Mouse (Mus musculus): ENCODE results near the gene Klhl5.
A peak's percentile ranks its signal among the peaks of the same experiment; 100 is the strongest.
"Not testable (repeated sequence)": the region's sequence is repeated elsewhere in the genome, so short reads cannot be mapped to it uniquely, and the experiment has no call there.

Gene Klhl5

DNA sequence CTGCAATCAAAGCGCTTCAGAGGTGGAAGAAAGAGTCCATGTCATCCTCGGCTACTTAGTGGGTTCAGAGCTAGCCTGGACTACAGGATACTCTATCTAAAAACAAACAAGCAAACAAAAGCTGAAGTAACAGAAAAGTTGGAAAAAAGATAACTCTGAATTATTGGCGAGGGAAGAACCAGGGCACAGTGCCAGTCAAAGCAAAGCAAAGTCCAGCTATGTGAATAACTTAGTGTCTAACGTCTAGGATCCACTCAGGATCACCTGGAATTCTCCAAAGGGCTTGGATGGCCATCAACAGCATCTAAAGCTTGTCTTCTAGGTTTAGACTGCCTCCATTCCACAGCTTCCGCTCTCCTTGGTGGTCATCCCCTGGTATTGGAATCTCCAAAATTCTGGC, 9.9 kb upstream of the Klhl5 start:
- no peak for DNase-seq (ENCODE audit: low spot score)

DNA sequence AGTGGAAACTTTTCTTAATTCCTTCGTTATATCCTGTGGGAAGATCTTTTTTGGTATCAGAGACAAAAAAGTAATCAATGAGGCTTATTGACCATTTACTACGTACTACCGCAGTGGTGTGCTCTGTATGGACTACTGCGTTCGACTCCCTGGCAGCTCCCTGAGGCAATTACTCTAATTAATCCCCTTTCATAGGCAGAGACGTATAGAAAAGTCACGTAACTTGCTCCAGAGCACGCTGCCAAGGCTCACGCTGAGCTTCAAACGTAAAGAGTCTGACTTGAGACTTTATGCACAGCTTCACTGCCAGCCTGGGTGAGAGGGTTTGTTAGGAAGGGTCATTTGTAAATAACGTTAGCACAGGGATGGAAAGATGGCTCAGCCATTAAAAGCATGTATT, 7.3 kb upstream of the Klhl5 start:
- DNase-seq (ENCODE audit: low spot score) = no peak

DNA sequence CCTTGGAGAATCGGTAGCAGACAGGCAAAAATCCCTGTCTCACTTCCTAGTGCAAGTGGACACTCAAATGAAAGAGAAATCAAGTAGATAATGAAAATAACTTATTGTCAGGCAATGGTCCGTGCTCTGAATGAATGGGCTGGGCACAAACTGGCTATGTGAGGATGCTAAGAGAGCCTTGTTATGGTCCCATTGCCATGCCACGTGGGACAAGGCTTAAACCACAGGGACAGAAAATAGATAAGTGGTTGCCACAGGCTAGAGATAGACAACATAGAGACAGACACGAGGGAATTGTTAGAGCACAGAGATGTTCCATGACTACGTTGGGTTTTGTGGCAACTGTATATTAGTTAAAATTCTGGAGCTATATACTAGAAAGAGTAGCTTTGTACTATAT, 6.1 kb upstream of the Klhl5 start:
- no peak for DNase-seq (ENCODE audit: low spot score)

DNA sequence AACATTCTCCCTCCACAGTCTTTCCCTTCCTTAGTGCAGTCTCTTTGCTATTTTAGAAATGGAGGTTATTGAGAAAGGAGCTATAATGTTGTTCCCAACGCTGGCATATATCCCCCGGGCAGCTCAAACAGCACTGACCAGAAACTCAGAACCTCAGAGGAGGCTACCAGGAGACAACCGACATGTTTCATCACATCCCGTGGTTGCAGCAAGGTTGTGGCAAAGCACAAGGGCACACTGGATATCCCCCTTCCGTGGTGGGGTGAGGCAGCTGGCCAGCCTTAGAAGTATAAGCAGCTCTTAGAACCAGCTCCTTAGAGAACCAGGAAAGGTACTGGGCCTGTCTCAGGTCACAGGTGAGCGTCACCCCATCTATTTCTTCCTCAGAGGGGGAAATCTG, 5.7 kb upstream of the Klhl5 start:
- DNase-seq (ENCODE audit: low spot score) = no peak

DNA sequence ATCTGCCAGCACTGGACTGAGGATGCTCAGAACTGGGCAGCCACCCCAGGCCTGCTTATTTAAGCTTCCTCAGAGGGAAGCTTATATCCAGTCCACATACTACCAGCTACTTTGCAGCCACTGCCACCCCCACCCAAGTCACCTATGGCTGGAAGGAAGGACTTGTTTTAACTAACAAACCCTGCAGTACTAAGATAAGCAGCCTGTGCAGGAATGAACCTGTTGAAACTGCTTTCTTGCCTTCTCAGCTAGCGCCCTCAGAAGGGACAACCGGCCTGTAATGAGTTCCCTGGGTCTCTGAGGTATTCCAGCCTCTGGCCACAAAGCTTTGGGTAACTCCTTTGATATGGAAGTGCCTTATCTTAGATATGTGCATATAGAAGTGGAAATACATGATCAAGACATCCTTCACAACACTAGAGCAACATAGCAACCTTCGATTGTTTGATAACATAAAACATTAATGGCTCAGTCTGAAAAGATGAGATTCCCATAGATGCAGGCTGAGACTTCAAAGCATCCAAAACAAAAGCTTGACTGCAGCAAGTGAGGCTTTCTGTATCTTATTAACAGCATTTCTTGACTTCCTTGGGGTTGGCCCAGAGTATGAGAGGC, 5.2 kb upstream of the Klhl5 start:
- no peak for DNase-seq (ENCODE audit: low spot score)

DNA sequence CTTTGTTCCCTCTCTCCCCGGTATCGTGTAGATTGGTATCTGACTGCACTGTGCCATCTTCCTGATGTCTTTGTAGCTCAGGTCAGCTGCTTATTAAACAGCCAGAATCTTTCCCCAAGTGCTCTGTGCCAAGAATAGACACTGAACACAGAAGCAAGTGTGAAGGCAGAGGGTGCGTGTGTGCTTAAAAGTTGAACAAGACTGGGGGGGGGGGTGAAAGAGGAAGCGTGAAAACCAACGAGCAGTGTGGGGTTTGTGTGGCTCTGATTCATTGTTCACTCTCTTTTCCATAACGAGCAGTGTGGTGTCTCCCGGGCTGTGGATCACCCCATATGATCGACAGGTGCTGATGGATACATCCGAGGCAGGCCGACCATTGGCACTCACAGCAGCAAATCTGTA, 4.7 kb upstream of the Klhl5 start:
- no peak for DNase-seq (ENCODE audit: low spot score)

DNA sequence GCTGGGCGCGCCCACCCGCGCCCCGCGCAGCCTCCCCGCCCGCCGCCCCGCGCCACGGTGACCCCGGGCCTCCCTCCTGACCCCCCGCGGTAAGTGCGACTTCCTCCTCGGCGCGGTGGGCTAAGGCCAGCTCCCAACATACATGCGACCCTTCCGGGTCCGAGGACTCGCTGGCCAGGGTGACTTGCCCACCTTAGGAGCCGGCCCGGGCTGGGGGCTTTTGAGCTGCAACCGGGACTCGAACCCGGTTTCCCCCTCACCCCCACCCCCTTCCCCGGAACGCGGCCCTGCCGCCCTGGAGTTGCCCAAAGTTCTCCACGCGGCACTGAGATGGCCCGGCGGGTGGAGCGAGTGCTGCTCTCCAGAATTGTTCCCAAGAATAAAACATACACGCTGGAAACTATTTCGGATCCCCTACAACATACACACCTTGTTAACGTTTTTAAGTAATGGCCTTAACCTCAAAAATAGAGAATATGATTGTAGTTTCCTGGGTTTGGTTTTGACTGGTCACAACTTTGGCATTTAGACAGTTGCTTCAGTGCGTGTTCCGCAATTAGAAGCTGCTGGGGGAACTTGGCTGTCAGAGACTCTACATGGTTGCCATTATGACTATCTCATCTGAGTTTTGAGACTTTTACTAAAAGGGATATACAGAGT, 564 bp downstream of the Klhl5 start:
- peak; percentile 50 for DNase-seq (ENCODE audit: low spot score)

DNA sequence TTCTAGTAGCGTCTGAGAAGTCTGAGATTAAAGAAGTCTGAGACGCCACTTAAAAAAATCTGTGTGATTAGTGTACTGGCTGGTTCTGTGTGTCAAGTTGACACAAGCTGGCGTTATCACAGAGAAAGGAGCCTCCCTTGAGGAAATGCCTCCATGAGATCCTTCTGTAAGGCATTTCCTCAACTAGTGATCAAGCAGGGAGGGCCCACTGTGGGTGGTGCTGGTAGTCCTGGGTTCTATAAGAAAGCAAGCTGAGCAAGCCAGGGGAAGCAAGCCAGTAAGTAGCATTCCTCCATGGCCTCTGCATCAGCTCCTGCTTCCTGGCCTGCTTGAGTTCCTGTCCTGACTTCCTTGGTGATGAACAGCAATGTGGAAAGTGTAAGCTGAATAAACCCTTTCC, 4.9 kb downstream of the Klhl5 start:
- not testable (repeated sequence) for DNase-seq (ENCODE audit: low spot score)

DNA sequence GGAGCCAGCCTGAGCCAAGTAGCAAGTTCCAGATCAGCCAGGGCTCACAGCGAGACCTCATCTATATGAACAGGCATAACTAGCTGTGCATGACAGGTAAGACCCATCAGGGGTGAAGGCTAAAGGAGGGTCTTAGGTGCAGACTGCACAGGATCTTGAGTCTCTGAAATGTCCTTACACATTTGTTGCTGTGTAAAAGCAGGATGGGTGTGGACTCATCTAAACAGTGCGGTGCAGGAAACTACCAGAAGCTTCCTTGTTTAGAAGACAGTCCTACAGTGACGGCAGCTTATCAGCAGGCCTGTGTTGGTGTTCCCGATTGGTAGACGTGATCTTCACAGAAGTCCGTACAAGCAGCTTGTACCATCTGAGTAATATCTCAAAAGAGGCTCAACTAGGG, 6.0 kb downstream of the Klhl5 start:
- no peak for DNase-seq (ENCODE audit: low spot score)

DNA sequence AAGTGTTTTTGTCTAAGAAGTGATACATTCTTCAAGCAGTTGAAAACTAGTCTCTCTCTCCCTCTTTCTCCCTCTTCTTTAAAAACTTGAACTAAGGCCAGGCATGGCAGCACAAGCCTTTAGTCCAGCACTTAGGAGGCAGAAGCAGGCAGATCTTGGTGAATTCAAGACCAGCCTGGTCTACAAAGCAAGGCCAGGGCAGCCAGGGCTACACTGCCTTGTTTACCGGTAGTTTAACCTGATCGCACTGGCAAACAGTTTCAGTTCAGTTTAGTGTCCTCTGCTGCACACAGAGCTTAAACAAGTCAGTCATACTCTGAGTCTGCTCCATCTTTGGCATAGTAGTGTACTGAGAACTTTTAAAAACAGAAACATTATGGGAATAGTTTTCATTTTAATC, 9.4 kb downstream of the Klhl5 start:
- DNase-seq (ENCODE audit: low spot score) = no peak

DNA sequence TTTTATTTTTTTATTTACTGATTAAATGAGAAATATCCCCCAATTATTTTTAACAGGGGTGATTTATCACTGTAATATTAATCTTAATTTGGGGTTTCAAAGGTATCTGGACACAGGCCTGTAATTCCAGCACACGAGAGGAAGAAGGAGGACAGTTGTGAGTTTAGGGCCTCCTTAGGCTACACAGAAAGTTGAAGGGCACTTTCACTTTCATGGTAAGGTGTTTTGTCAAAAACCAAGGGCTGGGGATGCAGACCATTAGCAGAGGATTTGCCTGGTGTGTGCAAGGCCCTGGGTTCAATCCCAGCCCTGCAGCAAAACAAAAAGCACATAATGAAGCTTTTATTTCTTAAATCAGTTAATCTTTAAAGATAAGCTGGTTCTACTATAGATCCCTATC, 12.2 kb downstream of the Klhl5 start:
- no peak for DNase-seq (ENCODE audit: low spot score)

DNA sequence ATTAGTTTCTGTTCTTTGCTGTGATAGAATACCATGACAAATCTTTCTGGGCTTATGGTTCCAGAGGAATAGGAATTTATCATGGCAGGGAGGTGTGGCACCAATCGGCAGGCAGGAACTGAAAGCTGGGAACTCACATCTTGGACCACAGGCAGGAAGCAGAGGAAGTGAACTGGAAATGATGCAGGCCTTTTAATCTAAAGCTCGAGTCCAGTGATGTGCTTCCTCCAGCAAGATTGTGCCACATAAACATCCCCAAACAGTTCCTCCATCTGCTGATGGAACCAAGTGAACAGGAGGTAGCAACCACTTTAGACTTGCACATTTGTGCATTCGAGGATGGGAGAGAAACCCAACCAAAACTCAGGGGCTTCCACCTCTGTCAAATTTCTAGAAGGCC, 12.6 kb downstream of the Klhl5 start:
- no peak for DNase-seq (ENCODE audit: low spot score)

DNA sequence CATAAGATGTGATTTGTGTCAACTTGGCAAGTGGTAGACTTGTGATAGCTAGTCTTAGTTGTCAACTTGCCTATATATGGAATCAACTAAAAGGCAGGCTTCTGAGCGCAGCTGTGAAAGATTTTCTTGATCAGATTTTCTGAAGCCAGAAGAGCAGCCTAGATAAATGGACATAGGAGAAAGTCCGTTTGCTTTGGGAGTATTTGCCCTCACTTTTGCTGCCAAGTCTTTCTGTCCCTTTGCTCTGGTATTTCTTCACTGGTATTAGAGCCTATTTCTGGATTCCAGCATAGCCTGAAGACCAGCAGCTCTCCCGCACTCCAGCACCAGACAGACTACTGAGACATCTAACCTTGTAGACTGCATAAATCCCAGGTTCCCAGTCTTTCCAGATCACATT, 15.3 kb downstream of the Klhl5 start:
- DNase-seq (ENCODE audit: low spot score) = no peak

DNA sequence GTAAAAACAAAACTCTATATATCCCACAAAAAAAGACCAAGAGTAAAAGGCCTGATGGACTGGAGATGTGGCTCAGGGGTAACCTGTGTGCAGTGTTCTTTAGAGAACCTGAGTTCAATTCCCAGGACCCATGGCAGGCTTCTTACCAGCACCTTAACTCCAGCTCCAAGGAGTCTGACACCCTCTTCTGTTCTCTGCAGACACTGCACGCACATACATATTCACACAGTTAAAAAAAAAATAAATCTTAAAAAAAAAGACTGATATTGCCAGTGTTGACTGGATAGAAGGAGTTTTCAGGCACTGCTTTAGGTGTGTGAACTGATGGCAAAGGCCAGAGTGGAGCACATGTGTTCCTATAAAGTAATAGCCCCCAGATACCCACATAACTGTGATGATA, 18.8 kb downstream of the Klhl5 start:
- no peak for DNase-seq (ENCODE audit: low spot score)

DNA sequence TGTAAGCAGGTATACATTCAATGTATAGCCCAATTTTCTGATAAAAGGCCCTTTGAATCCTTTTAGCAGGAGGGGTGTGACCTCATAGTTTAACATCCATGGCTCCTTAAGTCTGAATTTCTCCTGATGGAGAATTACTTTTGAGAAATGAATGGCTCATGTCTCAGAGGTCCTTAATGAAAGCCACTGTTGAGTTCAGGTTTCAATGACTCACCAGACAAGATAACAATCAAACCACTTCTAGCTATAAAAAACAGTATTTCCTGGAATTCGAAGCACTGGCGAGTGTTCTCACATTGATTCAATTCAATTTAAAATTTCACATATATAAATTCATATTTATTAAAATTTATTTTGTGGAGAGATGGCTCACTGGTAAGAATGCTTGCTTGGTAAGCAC, 21.1 kb downstream of the Klhl5 start:
- DNase-seq (ENCODE audit: low spot score) = no peak

DNA sequence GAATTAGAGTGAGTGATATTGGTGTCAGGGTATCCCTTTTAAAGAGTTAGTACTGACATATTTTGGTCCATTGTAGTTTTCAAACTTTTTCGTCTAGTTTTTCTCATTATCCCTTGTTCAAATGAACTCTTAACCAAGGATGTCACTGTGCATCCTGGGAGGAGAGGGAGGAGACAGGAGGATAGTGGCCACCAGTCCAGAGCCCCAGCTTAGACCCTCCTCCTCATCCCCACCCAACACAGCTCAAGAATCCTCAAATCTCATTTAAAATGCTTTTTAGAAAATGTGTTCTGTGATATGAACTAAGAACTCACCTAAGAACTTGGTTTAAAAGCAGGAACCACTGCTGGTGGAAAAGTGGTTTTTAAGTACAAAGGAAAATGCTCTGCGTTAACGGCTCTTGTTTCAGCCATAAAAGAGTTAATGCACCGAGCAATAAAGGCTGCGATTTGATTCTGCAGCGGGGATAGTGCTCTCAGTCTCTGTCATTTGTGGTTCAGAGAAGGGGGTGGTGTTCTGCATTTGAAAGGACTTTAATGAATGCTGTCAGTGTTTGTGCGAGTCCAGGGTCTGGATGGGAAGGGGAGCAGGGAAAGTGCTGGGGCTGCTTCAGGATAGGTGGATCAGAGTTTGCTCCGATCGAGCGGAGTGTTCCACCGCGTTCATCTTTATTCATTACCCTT, 23.3 kb downstream of the Klhl5 start:
- peak; percentile 82 for DNase-seq (ENCODE audit: low spot score)

DNA sequence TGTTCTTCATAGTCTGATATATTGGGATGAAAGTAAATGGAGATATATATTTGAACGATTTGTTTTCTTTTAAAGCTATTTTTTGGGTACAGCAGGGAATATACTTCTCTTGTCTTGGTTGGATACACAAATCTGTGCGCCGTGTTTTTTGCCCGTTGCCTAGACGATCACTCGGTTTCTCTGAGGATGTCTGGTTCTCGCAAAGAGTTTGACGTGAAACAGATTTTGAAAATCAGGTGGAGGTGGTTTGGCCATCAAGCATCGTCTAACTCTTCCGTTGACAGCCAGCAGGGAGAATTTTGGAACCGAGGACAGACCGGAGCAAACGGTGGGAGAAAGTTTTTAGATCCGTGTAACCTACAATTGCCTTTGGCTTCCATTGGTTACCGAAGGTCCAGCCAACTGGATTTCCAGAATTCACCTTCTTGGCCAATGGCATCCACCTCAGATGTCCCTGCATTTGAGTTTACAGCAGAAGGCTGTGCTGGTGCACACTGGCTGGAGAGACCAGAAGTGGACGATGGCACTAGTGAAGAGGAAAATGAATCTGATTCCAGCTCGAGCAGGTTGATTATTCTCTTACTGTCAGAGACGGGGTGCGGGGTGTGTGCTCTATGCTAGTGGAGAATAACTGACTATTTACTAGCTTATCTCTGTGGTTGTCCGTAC, 24.0 kb downstream of the Klhl5 start:
- DNase-seq (ENCODE audit: low spot score) = peak; percentile 10

DNA sequence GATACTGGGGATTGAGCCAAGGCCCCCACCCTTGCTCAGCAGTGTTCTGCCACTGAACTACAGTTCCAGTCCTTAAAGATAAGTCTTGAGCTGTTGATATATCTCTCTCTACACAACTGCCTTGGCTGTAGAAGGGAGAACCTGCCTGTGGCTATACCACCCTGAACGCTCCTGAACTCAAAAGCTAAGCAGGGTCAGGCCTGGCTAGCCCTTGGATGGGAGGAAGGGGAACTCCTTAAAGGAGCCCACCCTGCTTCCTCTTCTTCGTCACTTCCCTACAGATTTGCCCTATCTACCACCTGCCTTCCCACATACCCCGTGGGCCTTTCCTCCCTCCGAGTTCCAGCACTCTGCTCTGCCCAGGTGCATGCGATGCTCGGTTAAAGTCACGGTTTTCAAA, 28.8 kb downstream of the Klhl5 start:
- DNase-seq (ENCODE audit: low spot score) = no peak

DNA sequence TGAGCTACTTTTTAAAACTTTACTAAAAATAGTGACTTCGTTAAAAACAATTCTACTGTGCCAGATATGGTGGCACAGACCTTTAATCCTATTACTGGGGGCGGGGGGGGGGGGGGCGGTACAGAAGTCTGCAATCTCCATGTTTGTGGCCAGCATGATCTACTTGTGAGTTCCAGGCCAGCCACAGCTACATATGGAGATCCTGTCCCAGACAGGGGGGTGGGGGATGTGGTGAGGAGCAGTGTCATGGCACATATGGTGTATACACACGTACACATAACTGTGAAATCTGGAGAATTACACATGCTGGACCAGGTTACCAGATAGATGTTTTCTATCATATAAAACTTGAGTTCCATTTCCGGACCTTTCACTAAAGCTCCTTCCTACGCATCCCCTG, 29.7 kb downstream of the Klhl5 start:
- no peak for DNase-seq (ENCODE audit: low spot score)

DNA sequence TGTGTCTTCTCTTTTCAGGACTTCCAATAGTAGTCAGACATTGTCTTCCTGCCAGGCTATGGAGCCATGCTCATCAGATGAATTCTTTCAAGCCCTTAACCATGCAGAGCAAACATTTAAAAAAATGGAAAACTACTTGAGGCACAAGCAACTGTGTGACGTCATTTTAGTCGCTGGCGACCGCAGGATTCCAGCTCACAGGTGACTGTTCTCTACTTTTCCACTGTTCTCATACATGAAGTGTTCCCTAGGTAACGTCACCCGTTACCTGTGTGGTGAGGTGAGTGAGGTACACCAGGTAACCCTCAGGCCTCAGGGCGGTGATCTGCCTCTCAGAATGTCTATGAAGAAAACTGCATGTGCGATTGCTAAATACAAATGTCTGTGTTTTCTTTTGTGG, 33.9 kb downstream of the Klhl5 start:
- no peak for DNase-seq (ENCODE audit: low spot score)

DNA sequence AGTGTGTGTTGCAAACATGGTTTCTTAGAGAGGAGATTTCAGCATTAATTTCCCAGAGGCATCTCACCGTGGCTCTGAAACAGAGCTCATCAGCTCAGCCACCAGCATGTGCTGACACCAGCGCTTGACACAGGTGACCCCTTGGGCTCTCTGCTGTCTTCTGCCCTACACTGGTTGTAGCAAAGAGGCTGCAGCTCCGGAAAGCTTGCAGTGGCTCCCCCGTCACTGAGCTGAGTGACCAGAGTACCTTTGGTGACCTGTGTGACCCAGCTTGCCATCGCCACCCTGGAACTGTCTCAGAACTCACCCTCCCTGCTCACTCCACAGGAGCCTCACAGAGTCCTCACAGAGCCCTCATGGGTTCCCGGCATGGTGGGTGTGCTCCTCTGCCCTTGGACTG, 34.9 kb downstream of the Klhl5 start:
- no peak for DNase-seq (ENCODE audit: low spot score)

DNA sequence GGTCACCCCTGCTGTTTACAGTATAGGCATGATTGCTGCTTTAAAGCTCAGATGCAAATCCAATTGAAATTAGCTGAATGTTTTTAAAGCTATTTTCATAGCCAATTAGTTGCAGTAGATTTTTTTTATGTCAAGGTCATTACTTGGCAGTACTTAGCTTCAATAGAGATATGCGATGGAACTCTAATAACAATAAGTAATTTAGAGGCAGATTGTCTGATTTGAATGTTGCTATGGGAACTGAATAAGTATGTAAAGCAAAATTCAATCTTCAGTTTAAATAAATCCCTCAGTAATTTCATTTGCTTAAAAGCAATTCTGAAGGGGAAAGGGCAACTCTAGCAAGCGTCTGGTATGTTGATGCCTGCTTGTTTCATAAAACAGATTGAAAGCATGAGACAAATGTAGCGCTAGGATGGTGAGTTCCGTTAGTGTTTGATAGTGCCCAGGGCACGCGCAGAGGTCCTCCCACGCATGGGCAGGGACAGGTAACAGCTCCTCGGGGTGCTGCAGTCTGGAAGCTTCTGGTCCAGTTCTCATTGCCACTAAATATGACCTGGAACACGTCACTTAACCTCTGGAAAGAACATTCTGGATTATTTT, 38.3 kb downstream of the Klhl5 start:
- DNase-seq (ENCODE audit: low spot score) = no peak

DNA sequence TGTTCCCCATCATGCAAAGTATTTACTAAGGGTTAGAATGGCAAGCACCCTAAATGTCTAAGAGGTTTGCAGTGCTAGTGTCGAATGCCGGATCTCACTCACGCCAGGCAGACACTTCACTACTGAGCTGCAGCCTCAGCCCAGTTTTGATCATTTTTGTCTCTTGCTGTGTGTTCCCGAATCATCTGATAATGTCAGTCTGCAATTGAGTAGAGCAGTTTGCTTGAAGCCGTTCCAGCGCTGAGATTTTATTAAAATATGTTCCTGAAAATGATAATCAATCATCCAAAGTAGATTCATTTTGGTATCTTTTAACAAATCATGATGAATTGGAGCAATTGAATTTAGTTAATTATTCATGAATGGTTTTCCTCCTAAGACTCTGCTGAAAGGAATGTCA, 39.4 kb downstream of the Klhl5 start:
- no peak for DNase-seq (ENCODE audit: low spot score)

Data from embryo, embryonic 10 days (tissue).